In the genomic region with DNA sequence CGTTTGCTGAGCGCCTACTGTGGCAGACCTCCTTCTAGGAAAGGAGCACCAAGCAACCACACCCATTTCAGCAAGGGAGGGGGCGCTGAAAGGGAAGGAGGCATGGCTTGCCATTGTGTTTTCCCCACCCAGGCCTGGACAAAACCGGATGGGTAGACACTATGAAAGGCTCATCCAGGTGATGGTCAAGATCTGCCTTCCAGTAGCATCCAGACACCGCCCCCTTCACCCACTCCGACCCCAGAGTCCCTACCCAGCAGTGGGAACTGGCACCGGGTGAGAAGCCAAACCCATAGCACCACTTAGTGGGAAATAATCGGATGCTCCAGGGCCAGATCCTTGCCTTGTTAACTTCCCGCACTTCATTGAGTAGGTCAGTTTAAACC, we compare ENCODE assay signal across 8 mouse cellular contexts. TPM values are rescaled to one million over a fixed set of nuclear protein-coding genes. Genes with fewer than 3 reads are reported as not detected.
DNase-seq lines count a peak whose midpoint lies in the region; ATAC-seq and TF ChIP-seq lines count a peak whose summit lies in the region.

No protein-coding gene starts in this region.

- peak overlapping the region; percentile 62 for H3K4me3 ChIP-seq in heart, embryonic 13.5 days
- peak overlapping the region; percentile 4; the same call in 1 of the 2 replicates for H3K4me3 ChIP-seq in cortical plate, adult 2 months (ENCODE audit: insufficient read depth, low read length)
- peak overlapping the region; percentile 75 for H3K4me3 ChIP-seq in heart, postnatal 0 days (ENCODE audit: low read depth, low read length)
- H3K4me3 ChIP-seq in midbrain, embryonic 10.5 days: peak overlapping the region; percentile 71

- no peak for TF ChIP-seq CTCF in cortical plate, adult 2 months (IDR thresholded peaks at IDR 0.05; ENCODE audit: extremely low read depth, insufficient read depth, low read length)
- TF ChIP-seq CTCF in heart, postnatal 0 days (IDR thresholded peaks at IDR 0.05; ENCODE audit: low read depth): no peak

- H3K9ac ChIP-seq in heart, embryonic 13.5 days: peak overlapping the region; percentile 89; the same call in 1 of the 2 replicates
- no peak overlapping the region for H3K9ac ChIP-seq in heart, postnatal 0 days (replicated peaks; ENCODE audit: low read depth, low read length)

- no peaks in the 10 kb centered on the region for H3K9me3 ChIP-seq in heart, embryonic 13.5 days
- no peaks in the 10 kb centered on the region for H3K9me3 ChIP-seq in heart, postnatal 0 days (replicated peaks; ENCODE audit: control insufficient read depth, low read length)
- no peaks in the 10 kb centered on the region for H3K9me3 ChIP-seq in midbrain, embryonic 10.5 days (replicated peaks)

- H3K27me3 ChIP-seq in heart, embryonic 13.5 days (replicated peaks): no peaks in the 10 kb centered on the region
- H3K27me3 ChIP-seq in heart, postnatal 0 days (ENCODE audit: control insufficient read depth, insufficient read depth, low read length): no peaks in the 10 kb centered on the region
- H3K27me3 ChIP-seq in midbrain, embryonic 10.5 days (ENCODE audit: low read depth, poor library complexity, severe bottlenecking): peaks cover 32% of the 10 kb centered on the region

- H3K27ac ChIP-seq in heart, embryonic 13.5 days (replicated peaks): no peak overlapping the region
- peak overlapping the region; percentile 99 for H3K27ac ChIP-seq in cortical plate, adult 2 months (ENCODE audit: insufficient read depth, low read length)
- no peak overlapping the region; the same call in 1 of the 2 replicates for H3K27ac ChIP-seq in heart, postnatal 0 days (ENCODE audit: low read depth)
- H3K27ac ChIP-seq in midbrain, embryonic 10.5 days (replicated peaks): peak overlapping the region; percentile 90

- DNase-seq in heart, adult 18-20 months: no peak
- no peak for DNase-seq in heart, postnatal 0 days (ENCODE audit: low spot score)
- no peak for DNase-seq in midbrain, embryonic 10.5 days (ENCODE audit: low spot score)
- no peak for DNase-seq in right cerebral cortex, adult 2 months (ENCODE audit: low spot score in 2 of 2)
- no peak for DNase-seq in left cerebral cortex, adult 11 months (ENCODE audit: low spot score)
- no peak for DNase-seq in adrenal gland, adult 18-20 months (ENCODE audit: low spot score in 2 of 2)

- no peak for TF ChIP-seq EP300 in heart, postnatal 0 days (IDR thresholded peaks at IDR 0.05; ENCODE audit: low read depth)

- ATAC-seq in heart, embryonic 13.5 days (ENCODE audit: extremely low read depth, insufficient number of reproducible peaks, low FRiP score, low TSS enrichment): no peak
- 0 out of 2 replicates have a peak, but pooled peaks have one; percentile 4 for ATAC-seq in heart, postnatal 0 days (ENCODE audit: insufficient read depth, low read depth)

- 48% methylated on average over 9 of the region's 9 CpGs for WGBS in heart, embryonic 13.5 days
- 51% methylated on average over 9 of the region's 9 CpGs for WGBS in heart, postnatal 0 days
- WGBS in midbrain, embryonic 10.5 days: 55% methylated on average over 9 of the region's 9 CpGs

- TF ChIP-seq POLR2A in cortical plate, adult 2 months (IDR thresholded peaks at IDR 0.05; ENCODE audit: extremely low read depth, insufficient read depth, low read length): no peak; the same call in 1 of the 2 replicates

- peak overlapping the region; percentile 78 for H3K4me2 ChIP-seq in heart, embryonic 13.5 days
- H3K4me2 ChIP-seq in heart, postnatal 0 days (ENCODE audit: low read depth, low read length): peak overlapping the region; percentile 99

- no peaks in the 10 kb centered on the region for H3K36me3 ChIP-seq in heart, embryonic 13.5 days
- no peaks in the 10 kb centered on the region for H3K36me3 ChIP-seq in heart, postnatal 0 days (replicated peaks; ENCODE audit: control insufficient read depth, insufficient read depth, low read length)
- H3K36me3 ChIP-seq in midbrain, embryonic 10.5 days: no peaks in the 10 kb centered on the region

- H3K4me1 ChIP-seq in heart, embryonic 13.5 days: peaks cover 15% of the 10 kb centered on the region
- peaks cover 13% of the 10 kb centered on the region for H3K4me1 ChIP-seq in cortical plate, adult 2 months (ENCODE audit: control insufficient read depth, insufficient read depth, low read length)
- 0 out of 2 replicates have a peak, but pooled peaks cover 4% of the 10 kb centered on the region for H3K4me1 ChIP-seq in heart, postnatal 0 days (ENCODE audit: control insufficient read depth, insufficient read depth)
- H3K4me1 ChIP-seq in midbrain, embryonic 10.5 days: peaks cover 40% of the 10 kb centered on the region

RNA-seq across cellular contexts. Expression of a gene that starts 0.8 kb away (rescaled TPM):
- polyA plus RNA-seq in heart, embryonic 13.5 days (2015; fragmentation: Nextera tagmentation; extraction: Ambion mirVana): 2.4 TPM in 2 replicates
- 1 to 10 TPM; 1.3 to 1.6 TPM for total RNA-seq in heart, adult 18-20 months (2021)
- 1.4 and 1.6 TPM in 2 replicates for polyA plus RNA-seq in cortical plate, adult 2 months (2012; rRNA removed)
- 0.43 and 4.7 TPM in 2 replicates for total RNA-seq in heart, postnatal 0 days (2014; rRNA removed; ENCODE audit: low replicate concordance)
- 2.9 and 3.0 TPM in 2 replicates for polyA plus RNA-seq in heart, postnatal 0 days (2015; fragmentation: Nextera tagmentation; extraction: Ambion mirVana)
- 0.54 and 1.2 TPM in 2 replicates for polyA plus RNA-seq in midbrain, embryonic 10.5 days (2016; fragmentation: Nextera tagmentation; extraction: Ambion mirVana)
- 1 to 10 TPM; 6.5 to 7.3 TPM for total RNA-seq in adrenal gland, adult 18-20 months (2021)

RNA-seq across cellular contexts. Expression of a gene that starts 54.0 kb away (rescaled TPM):
- 10.7 and 12.1 TPM in 2 replicates for polyA plus RNA-seq in heart, embryonic 13.5 days (2015; fragmentation: Nextera tagmentation; extraction: Ambion mirVana)
- total RNA-seq in heart, adult 18-20 months (2021): 10 to 100 TPM; 27.7 to 36.2 TPM
- polyA plus RNA-seq in cortical plate, adult 2 months (2012; rRNA removed): 7.7 and 8.4 TPM in 2 replicates
- total RNA-seq in heart, postnatal 0 days (2014; rRNA removed; ENCODE audit: low replicate concordance): 41.4 and 52.6 TPM in 2 replicates
- 26.7 and 32.0 TPM in 2 replicates for polyA plus RNA-seq in heart, postnatal 0 days (2015; fragmentation: Nextera tagmentation; extraction: Ambion mirVana)
- polyA plus RNA-seq in midbrain, embryonic 10.5 days (2016; fragmentation: Nextera tagmentation; extraction: Ambion mirVana): 0.21 TPM in 1 of 2 replicates, not detected in the other
- 10 to 100 TPM; 10.2 to 25.2 TPM for total RNA-seq in adrenal gland, adult 18-20 months (2021)

Comparison
In these comparisons a context has a peak if more than half of its experiments do, and no peak if none do; other contexts are left out.
1. H3K27ac ChIP-seq: peak in cortical plate, adult 2 months (single experiment) and midbrain, embryonic 10.5 days (single experiment); none in heart, embryonic 13.5 days (single experiment) and heart, postnatal 0 days (single experiment).
2. H3K4me3 ChIP-seq: peak in every context shown above with its lines; median percentile 75 in heart, postnatal 0 days; 71 in midbrain, embryonic 10.5 days; 62 in heart, embryonic 13.5 days; 4 in cortical plate, adult 2 months.